Mouse (Mus musculus) stomach, postnatal 0 days (tissue): ENCODE data around the gene Jdp2. TPM values are rescaled to one million over a fixed set of nuclear protein-coding genes. Genes with fewer than 3 reads are reported as not detected.
A peak's percentile ranks its signal among the peaks of the same experiment; 100 is the strongest.

ENCODE experiments used
- ATAC-seq: fragments of 200-750 bp; cut with Nextera tagmentation; 2 replicates; pipeline ENCODE4 v1.8.0; 2017; ENCODE audit not compliant: low FRiP score, low TSS enrichment
- DNase-seq: peaks from one replicate; pipeline ENCODE4 v3.0.0-alpha.2; 2016; ENCODE audit warnings: low spot score
- H3K27ac ChIP-seq: fragments of 300-500 bp; sonication (generic); replicated peaks from 2 replicates; pipeline ENCODE4 v1.5.1; 2014; ENCODE audit warnings: mild to moderate bottlenecking, control low read depth
- H3K27me3 ChIP-seq: fragments of 300-500 bp; sonication (generic); 2 replicates; pipeline ENCODE4 v1.6.1; 2014; ENCODE audit warnings: low read length; ENCODE audit not compliant: control insufficient read depth, insufficient read depth
- H3K36me3 ChIP-seq: fragments of 300-500 bp; sonication (generic); 2 replicates; pipeline ENCODE4 v1.6.1; 2014; ENCODE audit warnings: low read length, mixed read lengths; ENCODE audit not compliant: control insufficient read depth, insufficient read depth
- H3K4me1 ChIP-seq: fragments of 300-500 bp; sonication (generic); replicated peaks from 2 replicates; pipeline ENCODE4 v1.6.1; 2014; ENCODE audit warnings: antibody characterized with exemption; ENCODE audit not compliant: control insufficient read depth, insufficient read depth
- H3K4me2 ChIP-seq: fragments of 300-500 bp; sonication (generic); replicated peaks from 2 replicates; pipeline ENCODE4 v1.6.1; 2014; ENCODE audit warnings: low read depth, mild to moderate bottlenecking, control low read depth, moderate library complexity
- H3K4me3 ChIP-seq: fragments of 300-500 bp; sonication (generic); 2 replicates; pipeline ENCODE4 v1.5.1; 2014; ENCODE audit warnings: low read depth, low read length, control low read depth
- H3K9ac ChIP-seq: fragments of 300-500 bp; sonication (generic); 2 replicates; pipeline ENCODE4 v1.6.1; 2014; ENCODE audit warnings: mild to moderate bottlenecking, low read length, control low read depth, mixed read lengths
- H3K9me3 ChIP-seq: fragments of 300-500 bp; sonication (generic); 2 replicates; pipeline ENCODE4 v1.6.1; 2016; ENCODE audit warnings: low read length; ENCODE audit not compliant: control insufficient read depth
- CTCF ChIP-seq: IDR thresholded peaks from 2 replicates; pipeline ENCODE4 v1.5.1; 2016; ENCODE audit warnings: antibody characterized with exemption, low read depth, mild to moderate bottlenecking, moderate library complexity
- EP300 ChIP-seq: optimal IDR thresholded peaks from 2 replicates; pipeline ENCODE3; 2016; ENCODE audit warnings: antibody characterized with exemption
- WGBS: fragments of 180-500 bp; shearing (Covaris S2); extraction: QIAGEN DNeasy Blood & Tissue Kit; methylation state at CpG from one replicate; pipeline ENCODE4 v1.1.7; 2014; 5-methylcytosine and 5-hydroxymethylcytosine counted together
- polyA plus RNA-seq: library from polyadenylated mRNA; unstranded; fragments of >200 nt; fragmentation: Nextera tagmentation; extraction: Ambion mirVana; gene quantifications from 2 replicates; pipeline ENCODE4 v1.2.1, GENCODE M21; 2015

Jdp2 gene
- polyA plus RNA-seq, 1 experiment from 2014 or later, result 0.65 TPM

DNA sequence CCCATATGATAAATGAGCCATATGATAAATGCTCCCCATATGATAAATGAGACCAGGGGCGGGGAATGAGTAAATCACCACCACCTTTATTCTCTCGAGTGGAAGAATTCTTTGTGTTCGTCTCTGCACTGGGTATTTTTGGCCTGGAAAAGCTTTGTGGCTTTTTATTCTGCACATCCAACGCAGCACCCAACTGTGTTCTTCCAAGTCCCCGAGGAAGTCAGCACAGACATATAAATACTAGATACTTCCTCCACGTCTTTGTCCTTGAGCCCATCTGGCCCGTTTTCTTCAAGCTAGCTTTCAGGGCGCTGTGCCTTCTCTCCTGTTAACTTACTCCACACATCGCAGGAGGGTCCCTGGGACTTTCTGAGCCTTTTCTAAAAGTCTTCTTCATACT is 4.9 kb downstream of the Jdp2 start:
- Histone ChIP-seq H3K36me3 (no peaks in the 10 kb centered on the region), H3K27me3 (no peaks in the 10 kb centered on the region), H3K4me1 (no peaks in the 10 kb centered on the region), H3K4me3 (no peak overlapping the region), H3K9me3 (no peaks in the 10 kb centered on the region), H3K4me2 (no peak overlapping the region), H3K9ac (no peak overlapping the region), H3K27ac (no peak overlapping the region)
- TF ChIP-seq CTCF (no peak), EP300 (no peak)
- DNase-seq, result no peak
- 52% methylated on average over 9 of the region's 9 CpGs for WGBS
- no peak for ATAC-seq

DNA sequence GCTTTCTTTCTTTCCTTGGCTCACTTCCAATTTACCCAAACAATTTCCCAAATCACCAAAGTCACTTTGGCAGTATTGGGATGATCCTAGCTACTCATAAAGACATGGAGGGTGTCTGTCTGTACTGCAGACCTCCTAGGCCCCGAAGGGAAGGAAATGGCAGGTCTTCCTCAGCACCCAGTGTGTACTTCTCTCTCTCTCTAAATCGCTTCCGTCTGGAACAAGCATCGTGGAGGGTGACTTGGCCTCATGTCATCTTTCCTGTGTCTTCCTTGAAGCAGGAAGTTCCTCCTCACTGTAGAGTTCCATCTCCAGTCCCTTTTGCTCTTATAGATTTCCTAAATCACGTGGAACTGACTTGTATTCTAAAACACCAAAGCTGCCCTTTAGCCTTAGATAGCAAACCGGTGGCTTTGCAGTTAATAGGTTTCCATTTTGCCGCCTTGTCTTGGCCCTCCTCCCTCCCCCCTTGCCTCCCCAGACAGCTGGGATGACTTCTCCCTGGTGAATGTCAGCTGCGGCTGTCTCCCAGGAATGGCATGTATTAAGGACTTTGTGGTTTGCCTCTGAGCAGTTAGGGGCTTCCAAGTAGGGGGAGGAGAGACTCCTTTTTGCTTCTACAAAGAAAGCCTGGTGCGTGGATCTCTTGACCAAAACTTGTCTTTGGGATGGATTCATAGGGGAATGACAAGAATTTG is 5.6 kb downstream of the Jdp2 start:
- Histone ChIP-seq H3K27ac (peak overlapping the region; percentile 30), H3K36me3 (no peaks in the 10 kb centered on the region), H3K4me2 (no peak overlapping the region; the same call in 1 of the 2 replicates), H3K9me3 (no peaks in the 10 kb centered on the region), H3K4me3 (no peak overlapping the region), H3K4me1 (no peaks in the 10 kb centered on the region), H3K27me3 (no peaks in the 10 kb centered on the region), H3K9ac (no peak overlapping the region)
- ATAC-seq (peak; percentile 28; the same call in 1 of the 2 replicates), DNase-seq (no peak)
- TF ChIP-seq CTCF (no peak), EP300 (no peak)
- WGBS, result 36% methylated on average over 9 of the region's 9 CpGs

DNA sequence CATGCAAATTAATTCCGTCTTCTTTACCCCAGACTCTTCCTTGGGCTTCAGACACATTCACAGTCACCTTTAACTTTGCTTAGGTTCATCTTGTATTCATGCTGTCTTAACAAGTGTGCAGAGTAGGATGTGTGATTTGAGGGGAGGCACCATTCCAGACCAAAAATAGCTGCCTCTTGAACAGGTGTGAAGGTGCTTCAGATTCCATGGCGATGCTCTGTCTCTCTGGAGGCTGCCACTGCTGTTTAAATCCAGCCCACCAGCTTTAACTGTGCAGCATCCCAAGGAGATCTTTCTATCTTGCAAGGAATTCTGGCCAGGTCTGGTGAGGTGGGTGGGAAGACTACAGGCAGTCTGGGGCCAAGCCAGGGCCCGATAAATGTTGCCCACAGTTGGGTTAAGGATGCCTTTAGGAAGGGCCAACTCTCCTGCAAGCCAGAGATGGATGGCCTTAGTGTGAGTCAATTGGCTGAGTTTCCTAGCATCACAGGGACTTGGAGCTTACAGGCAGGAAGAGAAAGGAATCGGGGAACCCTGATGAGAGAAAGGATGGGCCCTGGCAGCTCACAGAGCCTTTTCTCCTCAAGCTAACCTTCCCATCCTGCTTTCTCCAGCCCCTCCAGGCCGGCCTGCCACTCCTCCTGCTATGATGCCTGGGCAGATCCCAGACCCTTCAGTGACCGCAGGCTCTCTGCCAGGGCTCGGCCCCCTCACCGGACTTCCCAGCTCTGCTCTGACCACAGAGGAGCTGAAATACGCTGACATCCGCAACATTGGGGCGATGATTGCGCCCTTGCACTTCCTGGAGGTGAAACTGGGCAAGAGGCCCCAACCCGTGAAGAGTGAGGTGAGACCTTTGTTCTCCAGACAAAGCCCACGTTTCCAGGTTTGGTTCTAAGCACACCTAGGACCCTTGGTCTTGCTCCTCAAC is 9.0 kb downstream of the Jdp2 start:
- DNase-seq (no peak), ATAC-seq (no peak)
- Histone ChIP-seq H3K27ac (no peak overlapping the region), H3K36me3 (no peaks in the 10 kb centered on the region), H3K27me3 (no peaks in the 10 kb centered on the region), H3K9me3 (no peaks in the 10 kb centered on the region), H3K4me1 (no peaks in the 10 kb centered on the region), H3K4me3 (no peak overlapping the region), H3K9ac (no peak overlapping the region), H3K4me2 (no peak overlapping the region)
- 75% methylated on average over 14 of the region's 14 CpGs for WGBS
- TF ChIP-seq CTCF (no peak), EP300 (no peak)

DNA sequence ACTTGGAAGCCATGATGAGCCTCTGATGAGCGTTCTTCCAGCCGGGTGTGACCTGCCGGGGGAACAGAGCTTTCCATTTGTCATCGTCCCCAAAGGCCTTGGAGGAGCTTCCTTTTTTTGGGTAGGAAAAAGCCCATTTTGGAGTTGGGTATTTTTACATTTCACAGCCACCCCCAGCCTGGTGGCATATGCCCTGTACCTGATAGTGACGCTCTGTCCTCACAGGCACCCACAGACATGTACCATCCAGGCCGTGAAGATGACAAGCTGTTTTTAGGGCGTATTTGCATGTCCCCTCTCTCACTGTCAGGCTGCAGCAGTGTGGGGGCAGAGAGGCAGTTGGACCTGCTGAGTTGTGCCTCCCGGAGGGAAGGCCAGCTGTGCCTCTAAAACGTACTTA is 11.3 kb downstream of the Jdp2 start:
- Histone ChIP-seq H3K4me3 (no peak overlapping the region), H3K9ac (no peak overlapping the region), H3K9me3 (no peaks in the 10 kb centered on the region), H3K27me3 (no peaks in the 10 kb centered on the region), H3K27ac (no peak overlapping the region), H3K4me2 (no peak overlapping the region), H3K36me3 (no peaks in the 10 kb centered on the region), H3K4me1 (no peaks in the 10 kb centered on the region)
- DNase-seq, result no peak
- WGBS, result 88% methylated on average over 9 of the region's 9 CpGs
- TF ChIP-seq EP300, result no peak
- no peak for TF ChIP-seq CTCF
- ATAC-seq, result no peak

DNA sequence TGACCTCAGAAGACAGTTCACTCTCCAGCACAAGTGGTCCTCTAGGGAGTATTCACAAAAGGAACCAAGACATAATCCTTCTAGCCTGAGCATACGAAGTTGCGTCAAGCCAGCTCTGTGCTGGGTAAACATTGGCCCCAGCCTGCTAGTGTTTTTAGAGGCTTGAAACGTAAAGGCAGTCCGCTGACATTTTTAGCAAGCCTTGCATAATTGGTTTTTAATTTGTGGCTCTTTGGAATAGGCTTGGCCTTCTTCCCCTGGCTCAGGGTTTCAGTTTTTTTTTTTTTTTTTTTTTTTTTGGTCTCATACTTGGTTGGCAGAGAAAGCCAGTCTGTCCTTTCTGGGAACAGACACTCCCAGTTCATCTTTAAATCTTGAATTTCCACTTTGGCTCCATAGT is 15.3 kb downstream of the Jdp2 start:
- H3K36me3 ChIP-seq, result no peaks in the 10 kb centered on the region
- 37% methylated on average over 4 of the region's 4 CpGs for WGBS
- no peaks in the 10 kb centered on the region for H3K4me1 ChIP-seq
- no peak for ATAC-seq
- TF ChIP-seq EP300 (no peak), CTCF (no peak)
- H3K4me3 ChIP-seq, result no peak overlapping the region
- no peak overlapping the region for H3K9ac ChIP-seq
- no peak for DNase-seq
- H3K4me2 ChIP-seq, result no peak overlapping the region
- H3K27ac ChIP-seq, result no peak overlapping the region
- no peaks in the 10 kb centered on the region for H3K9me3 ChIP-seq
- H3K27me3 ChIP-seq, result no peaks in the 10 kb centered on the region

DNA sequence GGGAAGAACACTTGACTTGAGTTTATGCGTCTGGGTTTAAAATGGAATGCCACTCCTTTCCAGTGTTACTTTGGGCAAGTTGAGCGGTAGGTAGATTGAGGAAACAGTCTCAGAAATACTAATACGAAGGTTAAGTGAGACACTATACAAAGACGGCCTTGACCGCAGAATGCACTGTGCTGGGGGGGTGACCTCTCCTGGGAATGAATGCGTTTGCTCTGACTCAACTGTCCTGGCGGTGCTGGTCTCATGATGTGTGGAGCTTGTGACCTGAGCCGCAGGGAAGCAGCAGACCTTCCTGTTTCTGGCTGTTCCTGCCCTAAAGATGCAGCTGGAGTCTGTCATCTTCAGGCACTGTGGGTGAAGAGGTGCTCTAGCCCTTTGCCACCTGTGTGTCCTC is 16.7 kb downstream of the Jdp2 start:
- 81% methylated on average over 8 of the region's 8 CpGs for WGBS
- TF ChIP-seq EP300, result no peak
- TF ChIP-seq CTCF, result no peak
- Histone ChIP-seq H3K9me3 (no peaks in the 10 kb centered on the region), H3K4me1 (no peaks in the 10 kb centered on the region), H3K27me3 (no peaks in the 10 kb centered on the region), H3K4me3 (no peak overlapping the region), H3K36me3 (no peaks in the 10 kb centered on the region), H3K9ac (no peak overlapping the region), H3K27ac (no peak overlapping the region), H3K4me2 (no peak overlapping the region)
- ATAC-seq (no peak), DNase-seq (no peak)
